Mouse (Mus musculus) adrenal gland, postnatal 25 days (tissue): ENCODE data around the gene Trank1. TPM values are rescaled to one million over a fixed set of nuclear protein-coding genes. Genes with fewer than 3 reads are reported as not detected.
A peak's percentile ranks its signal among the peaks of the same experiment; 100 is the strongest.

ENCODE experiments used
- DNase-seq: peaks from one replicate; pipeline ENCODE4 v3.0.0; 2021; ENCODE audit warnings: mixed read lengths
- long read RNA-seq: library from polyadenylated mRNA; stranded (forward); transcript quantifications from one replicate; pipeline ENCODE4 v2.0.0, GENCODE M21; 2021
- total RNA-seq: library from RNA; stranded (reverse); gene quantifications from 2 replicates; pipeline ENCODE4 v1.2.3, GENCODE M21; 2021

Trank1 gene
- 69.1 and 74.9 TPM in 2 replicates for total RNA-seq
- long read RNA-seq, partial matches to known transcripts: 10 of 12 reads
- long read RNA-seq, other reads (novel, unspliced or antisense): 2 of 12 reads

GRCm38 (mm10) chr9:111311031-111311842 is at the start of gene Trank1:
Trank1 (plus strand) TSS chr9:111311739.
- peak; percentile 80 for DNase-seq

- no peak for DNase-seq
Observed at GRCm38 (mm10) chr9:111267998-111268397, 43.5 kb upstream of the Trank1 start.

- no peak for DNase-seq
Observed at GRCm38 (mm10) chr9:111270606-111271005, 40.9 kb upstream of the Trank1 start.

- DNase-seq: no peak
Observed at GRCm38 (mm10) chr9:111271056-111271433, 40.5 kb upstream of the Trank1 start.

- DNase-seq: peak; percentile 99
Observed at GRCm38 (mm10) chr9:111271434-111272160, 39.9 kb upstream of the Trank1 start, which contains the start of the genes Mlh1 and Epm2aip1. Mlh1 (minus strand) TSS chr9:111271791. Epm2aip1 (plus strand) TSS chr9:111271929.

- DNase-seq: no peak
Observed at GRCm38 (mm10) chr9:111272356-111272755, 39.2 kb upstream of the Trank1 start.

GRCm38 (mm10) chr9:111272996-111273785 is 38.3 kb upstream of the Trank1 start:
- DNase-seq: no peak

GRCm38 (mm10) chr9:111273958-111274357 is 37.6 kb upstream of the Trank1 start:
- no peak for DNase-seq

GRCm38 (mm10) chr9:111275156-111275555 is 36.4 kb upstream of the Trank1 start:
- DNase-seq: no peak

GRCm38 (mm10) chr9:111285061-111285460 is 26.5 kb upstream of the Trank1 start:
- DNase-seq: no peak

- no peak for DNase-seq
Observed at GRCm38 (mm10) chr9:111285676-111286075, 25.9 kb upstream of the Trank1 start.

- DNase-seq: no peak
Observed at GRCm38 (mm10) chr9:111286468-111286867, 25.1 kb upstream of the Trank1 start.

GRCm38 (mm10) chr9:111287956-111288355 is 23.6 kb upstream of the Trank1 start:
- no peak for DNase-seq

GRCm38 (mm10) chr9:111289294-111289831 is 22.2 kb upstream of the Trank1 start:
- DNase-seq: no peak

GRCm38 (mm10) chr9:111289832-111290339 is 21.7 kb upstream of the Trank1 start:
- peak; percentile 90 for DNase-seq

GRCm38 (mm10) chr9:111290539-111291100 is 20.9 kb upstream of the Trank1 start:
- no peak for DNase-seq

GRCm38 (mm10) chr9:111293234-111293633 is 18.3 kb upstream of the Trank1 start:
- DNase-seq: no peak

- no peak for DNase-seq
Observed at GRCm38 (mm10) chr9:111294911-111295310, 16.6 kb upstream of the Trank1 start.

- no peak for DNase-seq
Observed at GRCm38 (mm10) chr9:111295323-111295722, 16.2 kb upstream of the Trank1 start.

GRCm38 (mm10) chr9:111296433-111296832 is 15.1 kb upstream of the Trank1 start:
- no peak for DNase-seq

GRCm38 (mm10) chr9:111298606-111299005 is 12.9 kb upstream of the Trank1 start:
- DNase-seq: peak; percentile 33
